Mouse (Mus musculus): ENCODE results near the gene Ltbr.
A peak's percentile ranks its signal among the peaks of the same experiment; 100 is the strongest.

Ltbr gene

DNA sequence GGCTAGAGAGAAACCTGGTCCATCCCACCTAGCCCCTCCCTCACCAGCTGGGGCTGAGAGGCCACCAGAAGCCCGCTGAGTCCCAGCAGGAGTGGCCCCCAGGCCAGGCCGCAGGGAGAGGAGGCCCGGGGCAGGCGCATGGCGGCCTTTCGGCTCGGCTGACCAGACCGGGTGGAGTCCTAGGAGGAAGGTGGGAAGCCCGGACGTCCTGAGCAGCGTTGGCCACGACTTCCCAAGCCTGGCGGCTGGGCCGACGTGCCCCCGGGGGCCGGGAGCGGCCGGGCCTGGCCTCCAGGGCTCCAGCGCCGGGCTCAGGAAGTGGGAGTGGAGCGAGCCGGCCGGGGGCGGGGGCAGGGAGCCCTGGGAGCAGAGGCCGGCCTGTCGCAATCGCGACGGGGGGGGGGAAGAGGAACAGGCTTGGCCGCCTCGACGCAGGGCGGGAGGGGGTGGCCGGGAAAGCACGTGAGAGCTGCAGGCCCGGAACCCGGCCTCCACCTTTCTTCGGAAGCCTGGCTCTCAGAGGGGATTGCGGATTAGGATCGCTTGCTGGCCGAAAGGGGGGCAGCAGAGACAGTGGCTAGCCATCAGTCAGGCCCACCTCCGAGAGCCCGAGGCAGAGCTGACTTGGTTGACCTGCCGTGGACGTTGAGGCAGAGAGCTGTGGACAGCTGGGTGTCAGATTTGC lies at the start of gene Ltbr:
Gene Ltbr, minus strand, starts transcription at position 340 of the 685 bp plus-strand sequence.
- peak; percentile 100 for DNase-seq

DNA sequence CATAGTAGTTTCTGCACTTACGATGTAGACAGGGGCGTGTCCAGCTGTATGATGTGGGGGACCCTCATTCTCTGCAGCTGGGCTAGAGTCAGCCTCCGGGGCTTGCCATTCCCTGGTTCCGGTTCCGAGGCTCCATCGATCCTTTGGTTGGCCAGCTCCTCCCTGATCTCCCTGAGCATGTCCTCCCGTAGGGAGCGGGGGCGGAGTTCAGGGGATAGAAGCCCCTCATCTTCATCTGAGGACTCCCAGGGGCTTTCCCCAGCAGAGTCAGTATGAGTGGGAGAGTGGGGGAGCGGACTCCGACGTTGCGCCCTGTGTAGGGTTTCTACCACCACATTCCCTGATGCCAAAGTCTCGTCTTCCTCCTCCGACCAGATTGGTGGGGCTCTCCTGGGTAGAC lies 49.3 kb upstream of the Ltbr start:
- peak; percentile 94 for DNase-seq

DNA sequence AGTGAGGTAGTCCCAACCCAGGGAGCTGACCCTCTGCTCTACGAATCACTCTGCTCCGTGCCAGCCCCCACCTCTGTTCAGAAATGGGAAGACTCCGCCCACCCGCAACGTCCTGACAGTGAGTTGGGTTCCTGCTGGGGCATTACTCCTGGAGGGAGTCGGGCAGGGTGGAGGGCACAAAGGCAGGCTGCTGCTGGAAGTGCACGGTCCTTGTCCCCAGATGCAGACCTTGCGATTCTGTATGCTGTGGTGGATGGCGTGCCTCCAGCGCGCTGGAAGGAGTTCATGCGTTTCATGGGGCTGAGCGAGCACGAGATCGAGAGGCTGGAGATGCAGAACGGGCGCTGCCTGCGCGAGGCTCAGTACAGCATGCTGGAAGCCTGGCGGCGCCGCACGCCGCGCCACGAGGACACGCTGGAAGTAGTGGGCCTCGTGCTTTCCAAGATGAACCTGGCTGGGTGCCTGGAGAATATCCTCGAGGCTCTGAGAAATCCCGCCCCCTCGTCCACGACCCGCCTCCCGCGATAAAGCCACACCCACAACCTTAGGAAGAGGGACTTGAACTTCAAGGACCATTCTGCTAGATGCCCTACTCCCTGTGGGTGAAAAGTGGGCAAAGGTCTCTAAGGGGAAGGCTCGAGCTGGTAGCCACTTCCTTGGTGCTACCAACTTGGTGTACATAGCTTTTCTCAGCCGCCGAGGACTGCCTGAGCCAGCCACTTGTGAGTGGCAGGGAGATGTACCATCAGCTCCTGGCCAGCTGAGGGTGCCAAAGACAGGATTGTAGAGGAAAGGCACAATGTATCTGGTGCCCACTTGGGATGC lies 48.0 kb upstream of the Ltbr start:
- peak; percentile 96 for DNase-seq

DNA sequence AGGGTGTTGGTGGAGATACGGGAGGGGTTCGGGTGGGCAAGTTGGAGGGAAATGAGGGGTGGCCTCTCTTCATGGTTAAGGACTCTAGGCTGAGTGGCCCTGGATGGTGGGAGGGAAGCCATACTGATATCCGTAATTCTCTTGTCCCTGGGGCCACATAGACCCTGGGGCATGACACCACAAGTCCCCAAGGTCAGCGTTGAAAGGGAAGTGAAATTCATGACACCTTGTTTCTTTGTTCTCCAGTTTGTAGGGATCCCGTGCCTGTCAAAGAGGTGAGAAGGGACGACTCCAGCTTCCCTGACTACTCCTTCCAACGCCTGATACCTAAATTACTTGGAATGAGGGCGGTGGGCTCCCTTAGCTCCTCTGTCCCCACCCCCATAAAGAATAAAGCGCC lies 47.2 kb upstream of the Ltbr start:
- DNase-seq, result no peak

DNA sequence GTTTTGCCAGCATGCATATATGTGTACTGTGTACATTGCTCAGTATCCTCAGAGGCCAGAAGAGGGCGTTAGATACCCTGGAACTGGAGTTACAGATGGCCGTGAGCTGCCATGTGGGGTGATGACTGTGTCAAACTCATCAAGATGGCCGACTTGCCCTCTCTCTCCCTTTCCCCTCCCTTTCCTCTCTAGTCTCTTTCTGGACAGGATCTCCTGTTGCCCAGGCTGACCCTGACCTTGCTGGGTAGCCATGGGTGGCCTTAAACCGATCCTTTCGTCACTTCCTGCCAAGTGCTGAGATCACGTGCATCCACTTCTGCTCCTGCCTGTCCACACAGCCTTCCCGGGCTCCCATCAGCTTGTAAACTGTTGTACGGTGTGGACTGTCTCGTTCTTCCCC lies 46.3 kb upstream of the Ltbr start:
- no peak for DNase-seq

DNA sequence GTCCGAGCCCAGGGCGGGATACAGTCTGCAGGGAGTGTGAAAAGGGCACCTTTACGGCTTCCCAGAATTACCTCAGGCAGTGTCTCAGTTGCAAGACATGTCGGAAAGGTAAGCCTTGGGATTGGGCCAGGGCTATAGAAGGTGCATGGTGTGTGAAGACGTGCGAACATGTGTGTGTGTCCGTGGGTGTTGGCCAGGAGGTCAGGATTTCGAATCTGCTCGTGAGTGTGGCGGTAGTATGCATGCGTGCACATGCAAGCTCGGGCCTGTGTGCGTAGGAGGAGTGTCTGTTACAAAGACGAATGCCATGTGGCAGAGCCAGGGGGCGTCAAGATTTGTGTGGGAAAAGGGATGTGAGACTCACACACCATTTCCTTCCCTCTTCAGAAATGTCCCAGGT lies 43.6 kb upstream of the Ltbr start:
- DNase-seq, result peak; percentile 85

DNA sequence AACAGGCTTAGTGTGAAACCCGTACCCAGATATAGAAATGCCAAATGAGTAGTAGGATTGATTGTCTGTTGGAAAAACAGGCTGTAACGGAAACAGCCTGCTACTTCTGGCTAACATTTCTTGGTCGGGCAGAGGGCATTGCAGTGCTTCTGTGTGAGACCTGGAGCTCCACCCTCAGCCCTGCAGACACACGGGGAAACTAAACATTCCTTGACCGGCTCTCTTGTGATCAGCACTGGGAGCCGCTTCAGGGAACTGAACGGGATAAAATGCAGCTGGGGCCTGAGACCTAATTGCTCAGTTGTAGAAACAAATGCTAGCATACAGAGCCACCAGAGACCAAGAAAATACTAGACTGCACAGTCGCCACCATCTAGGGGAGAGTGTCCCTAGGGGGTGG lies 42.6 kb upstream of the Ltbr start:
- no peak for DNase-seq

DNA sequence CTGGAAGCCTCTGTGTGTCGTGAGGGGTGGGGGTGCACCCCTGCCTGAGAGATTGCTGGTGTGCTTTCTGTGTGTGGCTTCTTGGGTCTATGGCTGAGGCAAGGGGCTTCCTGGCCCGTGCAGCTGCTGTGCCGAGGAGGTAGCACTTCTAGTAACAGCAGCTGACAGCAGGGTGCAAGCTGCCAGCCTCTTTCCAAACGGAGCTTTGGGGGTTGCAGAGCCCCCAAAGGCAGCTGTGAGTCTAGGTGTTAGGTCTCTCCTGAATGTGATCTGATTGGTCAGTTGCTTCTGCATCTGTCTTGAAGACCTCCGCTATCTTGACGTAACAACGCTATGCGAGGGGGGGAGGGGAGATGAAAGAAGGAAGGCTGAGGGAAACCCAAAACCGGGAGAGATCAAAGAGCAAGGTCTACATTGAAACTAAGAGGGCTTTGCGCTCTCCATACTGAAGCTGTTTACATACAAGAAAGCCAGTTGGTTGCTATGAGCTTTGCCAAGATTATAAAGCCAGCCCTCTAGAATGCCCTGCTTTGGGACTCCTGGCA lies 41.6 kb upstream of the Ltbr start:
- peak; percentile 97 for DNase-seq

DNA sequence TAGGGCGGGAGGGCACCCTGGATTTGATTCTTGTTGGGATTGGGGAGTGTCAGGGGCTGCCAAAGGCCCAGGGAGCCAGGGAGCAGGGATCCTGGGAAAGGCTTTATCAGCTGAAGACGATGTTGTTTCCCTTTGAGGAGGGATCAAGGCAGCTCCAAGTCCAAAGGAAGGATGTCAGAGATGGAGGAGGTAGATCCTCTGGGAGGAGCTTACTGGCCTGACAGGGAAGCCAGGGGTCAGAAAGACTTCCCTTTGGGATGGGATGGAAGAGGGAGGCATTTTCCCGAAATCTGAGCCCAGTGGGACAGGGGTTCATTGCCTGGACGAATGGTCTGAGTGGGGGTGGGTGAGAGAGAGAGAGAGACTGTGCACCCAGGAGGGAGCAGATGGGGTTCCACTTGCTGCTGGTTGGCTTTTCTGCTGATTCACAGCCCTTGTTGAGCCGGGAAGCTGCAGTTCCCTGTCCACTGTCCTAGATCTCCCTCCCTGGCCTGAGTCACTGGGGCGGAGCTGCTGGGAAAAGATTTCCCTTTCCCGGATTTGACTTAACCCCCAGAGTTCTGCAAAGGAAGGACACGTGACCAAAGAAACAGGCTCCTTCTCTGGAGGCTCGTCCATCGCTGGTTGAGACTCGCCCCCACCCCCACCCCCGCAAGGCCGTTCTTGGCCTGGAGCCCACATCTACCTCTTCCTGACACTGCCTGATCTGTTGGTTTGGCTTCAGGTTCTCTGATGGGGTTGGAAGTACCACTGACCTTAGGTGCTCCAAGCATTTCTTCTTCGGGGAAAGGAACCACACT lies 40.9 kb upstream of the Ltbr start:
- peak; percentile 99 for DNase-seq

DNA sequence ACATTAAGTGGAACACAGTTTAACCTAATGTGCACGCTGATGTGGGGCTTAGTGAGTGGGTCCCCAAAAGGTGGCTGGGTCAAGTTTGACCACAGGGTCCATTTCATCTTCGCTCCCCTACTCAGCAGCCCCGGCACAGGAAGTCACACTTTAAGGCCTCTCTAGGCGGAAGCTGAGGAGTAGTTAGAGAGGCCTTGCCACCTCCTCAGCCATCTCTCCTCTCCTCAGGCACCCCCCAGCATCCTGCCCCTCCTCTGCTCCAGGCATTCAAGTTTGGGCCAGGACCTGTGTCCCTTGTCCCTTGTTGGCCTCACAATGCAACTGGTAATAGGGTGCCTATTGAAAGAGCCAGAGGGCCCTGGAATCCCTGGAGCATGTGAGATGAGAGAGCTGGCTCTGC lies 40.0 kb upstream of the Ltbr start:
- peak; percentile 94 for DNase-seq

DNA sequence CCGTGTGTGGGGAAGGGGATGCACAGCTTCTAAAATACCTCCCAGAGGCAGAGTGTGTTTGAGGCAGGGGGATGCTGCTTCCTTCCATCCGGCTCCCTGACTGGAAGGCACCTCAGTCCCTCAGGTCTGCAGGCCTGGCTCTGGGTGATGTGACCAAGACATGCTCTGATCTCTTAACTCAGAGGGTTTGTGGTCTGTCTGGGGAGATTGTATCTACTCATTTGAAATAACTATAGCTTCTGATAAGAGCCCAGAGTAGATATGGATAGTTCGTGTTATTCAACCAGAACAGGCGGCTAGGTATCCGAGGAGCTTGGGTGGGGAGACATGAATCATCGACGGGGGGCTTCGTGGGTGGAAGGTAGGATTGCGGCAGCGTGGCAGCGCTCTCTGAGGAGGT lies 39.5 kb upstream of the Ltbr start:
- DNase-seq, result no peak

DNA sequence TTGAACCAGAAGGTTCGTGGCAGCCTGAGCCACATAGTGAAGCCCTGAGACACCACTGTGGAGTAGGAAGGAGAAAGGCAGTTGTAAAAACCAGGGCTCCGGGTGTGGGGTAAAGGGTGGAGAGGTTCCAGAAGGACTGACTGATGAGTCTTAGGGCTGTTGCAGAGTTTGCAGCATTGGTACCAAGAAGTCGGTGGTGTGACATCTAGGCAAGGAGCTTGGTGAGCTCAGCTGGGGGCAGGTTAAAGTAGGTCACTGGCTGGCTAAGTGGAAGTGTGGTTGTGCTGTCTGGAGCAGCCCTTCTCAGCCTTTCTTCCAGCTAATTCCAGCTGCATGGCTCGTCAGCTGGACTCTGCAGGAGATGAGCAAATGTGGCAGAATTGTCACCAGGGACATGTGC lies 39.1 kb upstream of the Ltbr start:
- no peak for DNase-seq

DNA sequence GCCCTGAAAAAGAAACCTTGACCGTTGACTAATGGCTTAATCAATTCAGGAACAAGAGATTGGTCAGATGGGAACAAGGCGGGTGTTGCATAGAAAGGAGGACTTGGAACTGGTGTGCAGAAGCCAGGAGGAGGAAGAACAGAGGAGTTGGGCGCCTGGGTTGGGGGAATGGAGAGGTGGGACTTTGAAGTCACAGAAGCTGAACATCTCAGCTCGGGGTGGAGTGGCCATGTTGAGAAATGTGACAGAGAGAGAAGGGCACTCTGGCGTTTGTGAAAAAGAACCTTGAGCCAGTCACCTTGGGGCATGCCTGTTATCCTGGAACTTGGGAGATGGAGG lies 38.3 kb upstream of the Ltbr start:
- DNase-seq, result peak; percentile 93

DNA sequence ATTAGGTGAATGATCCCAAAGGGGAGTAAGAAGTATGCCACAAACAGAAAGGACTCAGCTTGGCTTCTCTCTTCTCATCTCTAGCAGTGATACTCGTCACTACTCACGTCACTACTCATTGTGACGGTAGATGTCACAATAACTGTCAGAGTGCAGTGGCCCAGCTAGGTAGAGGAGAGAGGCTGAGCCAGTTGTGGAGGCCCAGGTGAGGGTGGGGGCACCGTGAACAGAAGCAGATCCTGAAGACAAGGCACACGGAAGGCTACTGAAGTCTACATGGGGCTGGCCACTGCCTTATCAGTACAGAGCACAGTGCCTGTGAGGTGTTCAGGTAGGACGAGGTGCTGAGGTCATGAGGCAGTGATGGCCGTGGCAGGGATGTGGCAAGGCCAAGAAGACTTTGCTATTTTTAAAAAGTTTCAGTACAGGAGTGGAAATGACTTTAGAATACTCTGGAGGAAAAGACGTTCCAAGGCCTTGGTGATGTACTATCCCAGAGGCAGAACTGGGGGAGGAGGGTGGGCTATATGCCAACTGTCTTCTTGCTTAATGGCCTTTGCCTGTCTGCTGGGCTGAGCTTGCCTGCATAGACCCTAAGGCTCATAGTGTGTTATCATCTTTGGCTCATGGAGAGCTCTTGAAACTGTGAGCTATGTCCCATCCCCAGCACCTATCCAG lies 37.8 kb upstream of the Ltbr start:
- peak; percentile 97 for DNase-seq

DNA sequence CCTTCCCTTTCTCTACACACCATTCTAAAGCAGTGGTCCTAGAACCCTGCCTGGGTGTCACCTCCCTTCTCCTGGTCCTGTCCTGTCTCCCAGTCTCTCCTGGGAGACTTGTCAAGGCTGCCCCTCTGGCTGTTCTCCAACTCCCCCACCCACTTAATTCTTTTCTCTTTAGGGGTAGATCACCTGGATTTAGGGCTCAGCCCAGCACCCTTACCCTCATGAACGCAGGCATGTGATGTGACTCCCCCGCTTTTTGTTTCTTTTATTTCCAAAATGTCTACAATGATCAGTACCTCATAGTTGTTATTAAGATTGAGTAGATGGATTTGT lies 37.3 kb upstream of the Ltbr start:
- DNase-seq, result peak; percentile 93

DNA sequence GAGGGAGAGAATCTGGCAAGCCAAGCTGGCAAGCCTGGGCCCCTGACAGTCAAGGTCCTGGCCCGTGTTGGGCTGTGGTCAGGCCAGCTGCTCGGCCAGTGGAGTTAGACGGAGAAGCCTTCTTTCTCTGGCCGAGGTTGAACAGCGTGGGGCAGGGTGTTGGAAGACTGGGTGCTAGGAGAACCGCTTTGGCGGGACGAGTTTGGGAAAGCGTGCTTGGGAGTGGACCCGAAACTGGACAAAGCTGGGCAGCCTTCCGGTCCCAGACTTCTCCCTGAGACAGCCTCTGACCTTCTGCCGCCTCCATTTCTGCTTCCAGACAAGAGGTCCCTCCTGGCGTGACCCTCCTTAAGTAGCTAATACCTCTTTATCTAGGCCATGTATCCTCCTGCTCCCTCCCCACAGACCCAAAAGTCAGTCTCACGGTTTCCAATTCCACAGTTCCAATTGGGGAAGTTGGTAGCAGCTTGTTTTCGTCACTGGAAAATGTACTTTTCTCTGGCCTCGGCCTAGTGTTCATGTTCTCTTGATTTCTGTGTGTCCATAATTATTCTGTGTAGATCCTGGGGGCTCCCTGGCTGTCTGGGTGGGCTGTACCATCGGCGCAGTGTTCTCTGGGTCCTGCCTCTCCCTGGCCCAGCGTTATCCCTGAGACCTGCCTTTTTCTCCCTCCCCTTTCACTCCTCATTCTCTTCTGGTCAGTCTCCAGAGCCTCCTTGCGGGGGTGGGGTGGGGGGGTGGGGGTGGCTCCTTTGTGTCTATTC lies 36.7 kb upstream of the Ltbr start:
- DNase-seq, result peak; percentile 94

DNA sequence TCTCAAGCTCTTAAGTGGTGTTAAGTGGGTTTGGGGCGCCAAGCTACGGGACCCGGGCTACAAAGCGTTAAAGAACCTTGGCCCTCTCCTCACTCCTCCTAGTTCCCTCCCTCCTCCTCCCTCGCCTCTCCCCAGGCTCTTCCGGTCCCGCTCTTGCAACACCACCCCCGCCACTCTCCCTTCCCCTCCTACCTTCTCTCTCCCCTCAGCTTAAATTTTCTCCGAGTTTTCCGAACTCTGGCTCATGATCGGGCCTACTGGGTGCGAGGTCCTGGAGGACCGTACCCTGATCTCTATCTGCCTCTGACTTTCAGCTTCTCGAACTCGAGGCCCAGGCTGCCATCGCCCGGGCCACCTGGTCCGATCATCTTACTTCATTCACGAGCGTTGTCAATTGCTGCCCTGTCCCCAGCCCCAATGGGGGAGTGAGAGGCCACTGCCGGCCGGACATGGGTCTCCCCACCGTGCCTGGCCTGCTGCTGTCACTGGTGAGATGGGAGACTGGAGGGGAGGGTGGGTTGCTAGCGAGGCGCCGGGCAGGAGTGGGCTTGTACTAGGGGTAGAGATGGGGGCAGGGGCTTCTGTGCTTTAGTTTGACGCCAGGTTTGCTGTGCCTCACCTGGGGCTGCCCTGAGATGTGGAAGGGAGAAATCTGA lies 36.0 kb upstream of the Ltbr start:
- peak; percentile 99 for DNase-seq

DNA sequence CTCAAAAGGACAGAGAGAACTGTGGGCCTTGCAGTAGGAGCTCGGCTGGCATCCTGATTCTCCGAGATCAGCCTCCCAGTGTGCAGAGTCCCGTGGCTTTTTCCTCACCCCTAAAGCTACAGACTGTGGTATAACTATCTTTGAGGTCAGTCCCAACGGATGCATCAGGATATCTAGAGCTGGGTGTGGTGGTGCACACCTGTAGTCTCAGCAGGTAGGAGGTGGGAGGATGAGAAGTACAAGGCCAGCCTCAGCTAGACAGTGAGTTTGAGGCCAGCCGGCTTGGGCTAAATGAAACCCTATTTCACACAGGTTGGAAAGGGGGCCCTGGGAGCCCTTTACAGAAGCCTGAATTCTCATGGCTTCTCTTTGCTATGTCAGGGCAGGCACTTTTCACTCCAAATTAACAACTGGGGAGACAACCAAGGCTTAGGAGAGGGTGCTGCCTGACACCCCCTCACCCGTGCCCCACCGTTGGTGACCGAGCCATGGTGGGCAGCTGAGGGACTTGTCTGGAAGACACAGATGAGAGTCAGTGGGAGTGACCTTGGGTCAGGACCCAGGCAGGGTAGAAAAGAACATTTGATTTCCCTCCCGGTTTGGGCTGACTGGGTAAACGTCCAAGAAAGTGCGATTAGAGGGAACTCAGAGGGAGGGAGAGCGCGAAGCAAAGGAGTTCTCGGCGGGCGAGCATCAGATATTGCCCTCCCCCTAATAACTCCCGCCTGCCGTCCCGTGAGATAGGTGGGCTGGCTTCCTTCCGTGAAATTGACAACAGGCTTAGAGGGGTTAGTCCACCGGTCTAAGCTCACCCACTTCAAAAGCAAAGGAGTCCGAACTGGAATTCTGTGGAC lies 35.3 kb upstream of the Ltbr start, which contains the start of gene Tnfrsf1a:
Gene Tnfrsf1a, plus strand, starts transcription at position 642 of the 854 bp plus-strand sequence.
- DNase-seq, result peak; percentile 96

DNA sequence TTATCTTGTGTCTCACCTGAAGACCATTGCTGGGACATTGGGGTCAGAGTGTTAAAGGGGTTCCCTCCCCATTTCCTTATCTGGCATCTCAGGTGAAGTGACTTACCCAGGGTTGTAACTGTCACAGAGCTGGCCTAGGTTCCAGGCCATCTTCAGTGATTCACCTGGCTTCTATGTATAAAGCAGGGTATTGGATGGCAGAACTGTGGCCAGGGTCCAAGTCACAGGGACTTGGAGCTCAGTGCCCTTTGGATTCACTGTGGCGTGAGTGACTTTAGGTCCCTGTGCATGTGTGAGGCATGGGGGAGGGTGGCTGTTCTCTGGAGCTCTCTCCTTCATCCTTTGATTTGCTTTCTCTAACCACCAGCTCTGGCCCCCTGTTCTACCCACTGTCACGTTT lies 32.3 kb upstream of the Ltbr start:
- DNase-seq, result no peak

DNA sequence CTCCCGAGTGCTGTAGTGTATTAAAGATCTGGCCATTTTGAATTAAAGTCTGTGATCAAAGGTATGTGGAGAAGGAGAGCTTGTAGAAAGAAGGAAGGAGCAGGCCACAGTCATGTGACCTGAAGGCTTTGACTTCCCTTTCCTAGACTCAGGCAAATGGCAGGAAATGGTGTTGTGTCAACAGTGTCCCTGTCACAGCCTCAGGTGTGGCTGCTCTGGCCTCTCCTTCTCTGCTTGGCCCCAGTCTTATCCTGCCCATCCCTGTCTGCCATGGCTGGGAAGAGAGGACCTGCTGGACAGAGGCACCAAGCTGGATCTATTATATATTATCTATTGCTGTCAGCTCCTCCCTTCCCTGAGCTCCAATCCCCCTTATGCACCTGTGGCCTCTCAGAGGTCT lies 31.9 kb upstream of the Ltbr start:
- peak; percentile 92 for DNase-seq

DNA sequence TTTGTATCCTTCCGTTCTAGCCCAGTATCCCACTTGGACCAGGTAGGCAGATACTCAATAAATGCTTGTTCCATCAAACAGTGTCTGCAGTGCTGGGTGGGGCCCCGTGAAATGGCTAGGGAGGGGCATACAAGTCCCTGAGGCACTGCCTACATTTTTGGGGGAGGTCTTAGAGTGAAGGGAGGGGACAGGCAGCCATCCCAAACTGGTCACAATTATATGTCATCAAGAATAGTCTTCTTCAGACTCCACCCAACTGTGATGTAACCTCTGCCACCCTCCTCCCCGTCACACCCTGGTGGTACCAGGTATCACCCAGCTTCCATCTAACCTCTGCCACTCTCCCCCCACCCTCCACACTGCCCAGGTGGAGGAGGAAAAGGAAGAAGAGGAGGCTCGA lies 31.2 kb upstream of the Ltbr start:
- no peak for DNase-seq
